Mouse (Mus musculus): ENCODE data around the gene Zfp553.

Gene Zfp553

GRCm38 (mm10) chr7:127271093-127271492 is 38.2 kb downstream of the Zfp553 start:
- DNase-seq (ENCODE audit: low spot score in 2 of 2) = no peak

- DNase-seq (ENCODE audit: low spot score in 2 of 2) = no peak
Observed at GRCm38 (mm10) chr7:127272566-127272965, 39.7 kb downstream of the Zfp553 start.

GRCm38 (mm10) chr7:127273118-127273923 is 40.5 kb downstream of the Zfp553 start:
- DNase-seq (ENCODE audit: low spot score in 2 of 2) = no peak

- DNase-seq (ENCODE audit: low spot score in 2 of 2) = peak; percentile 94 to 98
Observed at GRCm38 (mm10) chr7:127273925-127274789, 41.3 kb downstream of the Zfp553 start, which contains the start of gene Sephs2. Sephs2 (minus strand) TSS chr7:127274055.

- no peak for DNase-seq (ENCODE audit: low spot score in 2 of 2)
Observed at GRCm38 (mm10) chr7:127276519-127276961, 43.7 kb downstream of the Zfp553 start.

GRCm38 (mm10) chr7:127278311-127278710 is 45.5 kb downstream of the Zfp553 start:
- DNase-seq (ENCODE audit: low spot score in 2 of 2) = no peak

- DNase-seq (ENCODE audit: low spot score in 2 of 2) = no peak
Observed at GRCm38 (mm10) chr7:127280092-127280491, 47.2 kb downstream of the Zfp553 start.

GRCm38 (mm10) chr7:127281114-127281513 is 48.3 kb downstream of the Zfp553 start:
- DNase-seq (ENCODE audit: low spot score in 2 of 2) = no peak

- no peak for DNase-seq (ENCODE audit: low spot score in 2 of 2)
Observed at GRCm38 (mm10) chr7:127282190-127282589, 49.3 kb downstream of the Zfp553 start.

- no peak for DNase-seq (ENCODE audit: low spot score in 2 of 2)
Observed at GRCm38 (mm10) chr7:127285154-127285553, 52.3 kb downstream of the Zfp553 start.

Measured in frontal cortex, postnatal 36 days (tissue).